Mouse (Mus musculus) heart, postnatal 25 days (tissue): Measurements from ENCODE around the gene Htr7. TPM values are rescaled to one million over a fixed set of nuclear protein-coding genes. Genes with fewer than 3 reads are reported as not detected.

ENCODE experiments used
- DNase-seq: peaks from one replicate; pipeline ENCODE4 v3.0.0; 2022; ENCODE audit warnings: low spot score
- intact Hi-C: fragments of 180-260 bp; cut with DNase I; formaldehyde crosslinking; loops from one replicate; pipeline ENCODE4 v1.15.1; 2025
- total RNA-seq, 2 experiments: library from RNA; stranded (reverse); gene quantifications; 2 replicates each; pipeline ENCODE4 v1.2.3; 2021

The Htr7 gene
- total RNA-seq, 2 experiments from 2014 or later = 0.47 to 0.59 TPM

DNA sequence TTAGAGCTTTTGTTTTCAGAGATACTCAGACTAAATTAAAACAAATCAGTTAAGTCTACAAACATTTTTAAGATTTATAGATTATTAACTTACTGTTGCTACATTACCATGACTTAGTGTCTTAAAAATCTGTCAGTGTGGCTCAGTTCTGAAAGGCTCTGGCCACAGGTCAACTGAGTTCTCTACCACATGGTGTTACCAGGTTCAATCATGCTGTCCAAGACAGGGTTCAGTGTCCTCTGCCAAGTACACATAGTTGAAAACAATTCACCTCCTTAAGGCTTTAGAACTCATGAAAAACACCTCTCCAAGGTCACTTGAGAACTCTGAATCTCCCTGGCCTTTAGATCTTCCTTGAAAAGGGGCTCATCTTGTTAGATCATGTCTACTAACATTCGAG is 69.8 kb downstream of the Htr7 start:
- DNase-seq = no peak
- intact Hi-C loops = no loop called here

DNA sequence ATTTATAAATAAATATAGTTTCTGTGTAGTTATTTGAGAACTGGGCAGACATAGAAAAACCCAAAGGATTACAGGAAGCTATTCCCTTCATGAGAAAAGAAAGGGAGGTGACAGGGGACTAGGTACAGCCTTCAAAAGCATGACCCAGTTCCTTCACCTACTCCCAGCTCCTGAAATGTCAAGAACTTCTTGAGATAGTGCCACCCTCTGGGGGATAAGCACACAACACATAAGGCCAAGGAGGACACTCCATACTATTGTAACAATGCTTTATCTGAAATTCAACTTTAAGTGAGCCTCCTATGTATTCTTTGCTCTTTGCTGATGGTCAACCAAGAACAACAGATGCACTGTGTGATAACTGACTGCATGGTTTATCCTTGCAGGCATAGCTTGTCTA is 82.6 kb downstream of the Htr7 start:
- intact Hi-C loops = no loop called here

GRCm38 (mm10) chr19:35957656-35958055 is 99.7 kb downstream of the Htr7 start:
- intact Hi-C loops = no loop called here
- no peak for DNase-seq

More for the DNA sequence above, 82.6 kb downstream of the Htr7 start:
- no peak for DNase-seq

DNA sequence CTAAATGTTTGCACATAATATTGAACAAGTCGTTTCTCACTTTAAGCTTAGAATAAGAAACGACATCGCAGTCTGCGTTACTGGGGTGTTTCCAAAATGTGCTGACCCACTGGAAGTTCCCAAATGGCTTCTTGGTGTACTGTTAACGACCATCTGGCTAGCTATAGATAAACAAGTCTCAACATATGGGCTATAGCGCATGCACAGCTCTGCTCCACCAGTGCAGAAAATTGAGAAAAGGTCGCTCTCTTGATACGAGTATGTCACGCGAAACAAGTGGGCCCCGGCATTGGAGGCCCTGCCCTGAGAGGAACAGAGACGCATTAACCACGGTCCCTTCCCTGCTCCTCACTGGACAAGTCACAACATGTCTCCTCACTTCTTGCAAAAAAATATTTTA is 101.6 kb downstream of the Htr7 start:
- DNase-seq = no peak
- intact Hi-C loops = no loop called here

- intact Hi-C loops = no loop called here
- no peak for DNase-seq
Observed at GRCm38 (mm10) chr19:35949888-35950287, 107.4 kb downstream of the Htr7 start.

DNA sequence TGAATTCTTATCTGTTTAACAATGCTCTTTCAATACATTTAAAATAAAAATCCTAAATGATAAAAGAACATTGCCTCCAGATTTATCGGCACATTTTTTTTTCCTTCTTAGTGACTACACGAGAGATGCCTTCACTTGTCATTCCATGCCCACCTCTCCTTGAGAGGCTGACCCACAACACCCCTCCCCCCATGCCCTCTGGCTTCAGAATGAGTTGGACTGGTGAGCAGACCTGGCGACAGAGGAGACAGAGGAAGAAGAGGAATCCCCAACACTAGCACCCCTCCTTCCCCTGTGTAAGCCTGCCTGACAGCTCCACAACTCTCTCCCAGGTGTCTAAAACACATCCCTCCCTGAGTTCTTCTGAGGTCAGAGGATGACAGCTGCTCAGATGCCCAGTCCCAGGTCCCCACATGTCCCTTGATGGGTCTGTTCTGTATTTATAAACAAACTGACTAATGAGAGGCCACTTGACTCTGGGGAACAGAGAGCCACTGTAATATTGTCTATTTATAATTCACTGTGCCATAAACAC is 132.3 kb downstream of the Htr7 start:
- intact Hi-C loops = no loop called here
- DNase-seq = no peak

DNA sequence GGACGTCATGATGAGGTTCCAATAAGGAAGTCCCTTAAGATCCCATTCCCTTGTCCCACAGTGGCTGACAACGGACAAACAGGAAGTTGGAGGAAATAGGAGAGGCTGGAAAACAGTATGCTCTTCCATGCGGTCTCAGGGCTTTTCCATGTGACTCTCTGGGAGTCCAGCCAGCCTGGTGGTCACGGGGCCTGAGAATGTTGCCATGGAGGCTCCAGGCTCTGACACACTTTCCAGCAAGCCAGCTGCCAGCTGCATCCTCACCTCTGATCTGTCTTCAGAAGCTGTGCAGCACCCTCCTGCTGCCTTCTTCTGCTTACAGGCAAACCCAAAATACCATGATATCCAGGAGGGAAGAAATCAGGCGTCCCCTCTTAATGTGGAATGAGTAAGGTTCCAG is 132.9 kb downstream of the Htr7 start:
- DNase-seq = peak; percentile 35
- intact Hi-C loops = no loop called here

Other genes with a start within 250 kb of the Htr7 start
- gene Rpp30, start 26.2 kb upstream of the Htr7 start, total RNA-seq = 10 to 100 TPM; 14.3 to 15.7 TPM
- 100 to 1,000 TPM; 411 to 470 TPM for gene Ankrd1, start 62.6 kb upstream of the Htr7 start, total RNA-seq